Mouse (Mus musculus) heart, embryonic 10.5 days (tissue): ENCODE data around the gene Cwc25. TPM values are rescaled to one million over a fixed set of nuclear protein-coding genes. Genes with fewer than 3 reads are reported as not detected.

Source experiments
- DNase-seq: peaks from one replicate; pipeline ENCODE4 v3.0.0-alpha.2; 2017; ENCODE audit warnings: low spot score
- H3K27ac ChIP-seq: fragments of 300-500 bp; sonication (generic); 2 replicates; pipeline ENCODE4 v1.5.1; 2016; ENCODE audit warnings: mild to moderate bottlenecking
- H3K27me3 ChIP-seq: fragments of 300-500 bp; sonication (generic); 2 replicates; pipeline ENCODE4 v1.6.1; 2016; ENCODE audit warnings: mild to moderate bottlenecking; ENCODE audit not compliant: poor library complexity, insufficient read depth, severe bottlenecking
- H3K36me3 ChIP-seq: fragments of 300-500 bp; sonication (generic); 2 replicates; pipeline ENCODE4 v1.6.1; 2016; ENCODE audit warnings: mild to moderate bottlenecking, moderate library complexity
- H3K4me1 ChIP-seq: fragments of 300-500 bp; sonication (generic); 2 replicates; pipeline ENCODE4 v1.6.1; 2016; ENCODE audit warnings: mild to moderate bottlenecking
- H3K4me3 ChIP-seq: fragments of 300-500 bp; sonication (generic); 2 replicates; pipeline ENCODE4 v1.5.1; 2016; ENCODE audit warnings: mild to moderate bottlenecking, moderate library complexity
- H3K9me3 ChIP-seq: fragments of 300-500 bp; sonication (generic); 2 replicates; pipeline ENCODE4 v1.6.1; 2016; ENCODE audit warnings: mild to moderate bottlenecking, moderate library complexity
- WGBS: fragments of 180-500 bp; shearing (Covaris S2); methylation state at CpG from one replicate; pipeline ENCODE4 v1.1.7; 2016; 5-methylcytosine and 5-hydroxymethylcytosine counted together
- polyA plus RNA-seq: library from polyadenylated mRNA; unstranded; fragments of >200 nt; fragmentation: Nextera tagmentation; extraction: Ambion mirVana; gene quantifications from 2 replicates; pipeline ENCODE4 v1.2.1, GENCODE M21; 2016

The Cwc25 gene
- polyA plus RNA-seq, 1 experiment from 2014 or later, result 17.0 TPM

- Histone ChIP-seq H3K27ac (peak overlapping the region; percentile 77), H3K4me1 (peaks cover 87% of the 10 kb centered on the region), H3K4me3 (0 out of 2 replicates have a peak overlapping the region, but pooled peaks have one; percentile 3), H3K36me3 (peaks cover 24% of the 10 kb centered on the region), H3K9me3 (no peaks in the 10 kb centered on the region), H3K27me3 (no peaks in the 10 kb centered on the region)
- 24% methylated on average over 6 of the region's 6 CpGs for WGBS
- no peak for DNase-seq
These were observed 41.3 kb upstream of the Cwc25 start for GRCm38 (mm10) chr11:97807626-97808025.

DNA sequence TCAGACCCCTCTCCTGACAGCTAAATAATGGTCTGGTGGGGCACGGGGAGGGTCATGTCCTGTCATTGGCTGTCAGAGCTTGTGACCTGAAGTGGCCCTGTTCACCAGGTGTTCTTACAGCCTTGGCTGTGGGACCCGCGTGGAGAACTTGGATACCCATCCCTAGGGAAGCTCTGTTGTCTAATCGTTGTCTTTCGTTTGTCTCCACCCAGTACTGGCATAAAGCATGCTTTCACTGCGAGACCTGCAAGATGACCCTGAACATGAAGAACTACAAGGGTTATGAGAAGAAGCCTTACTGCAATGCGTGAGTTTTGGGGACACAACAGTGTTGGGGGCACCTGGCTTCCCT is 40.2 kb upstream of the Cwc25 start:
- H3K4me1 ChIP-seq, result peaks cover 87% of the 10 kb centered on the region
- H3K9me3 ChIP-seq, result no peaks in the 10 kb centered on the region
- peak overlapping the region; percentile 84 for H3K27ac ChIP-seq
- DNase-seq, result no peak
- peak overlapping the region; percentile 49; the same call in 1 of the 2 replicates for H3K4me3 ChIP-seq
- 67% methylated on average over 7 of the region's 7 CpGs for WGBS
- no peaks in the 10 kb centered on the region for H3K27me3 ChIP-seq
- H3K36me3 ChIP-seq, result peaks cover 24% of the 10 kb centered on the region

- WGBS, result 43% methylated on average over 15 of the region's 15 CpGs
- Histone ChIP-seq H3K36me3 (peaks cover 24% of the 10 kb centered on the region), H3K27ac (peak overlapping the region; percentile 84), H3K9me3 (no peaks in the 10 kb centered on the region), H3K27me3 (no peaks in the 10 kb centered on the region), H3K4me3 (peak overlapping the region; percentile 49), H3K4me1 (peaks cover 87% of the 10 kb centered on the region)
- peak; percentile 73 for DNase-seq
These were observed 39.6 kb upstream of the Cwc25 start for GRCm38 (mm10) chr11:97805662-97806612.

DNA sequence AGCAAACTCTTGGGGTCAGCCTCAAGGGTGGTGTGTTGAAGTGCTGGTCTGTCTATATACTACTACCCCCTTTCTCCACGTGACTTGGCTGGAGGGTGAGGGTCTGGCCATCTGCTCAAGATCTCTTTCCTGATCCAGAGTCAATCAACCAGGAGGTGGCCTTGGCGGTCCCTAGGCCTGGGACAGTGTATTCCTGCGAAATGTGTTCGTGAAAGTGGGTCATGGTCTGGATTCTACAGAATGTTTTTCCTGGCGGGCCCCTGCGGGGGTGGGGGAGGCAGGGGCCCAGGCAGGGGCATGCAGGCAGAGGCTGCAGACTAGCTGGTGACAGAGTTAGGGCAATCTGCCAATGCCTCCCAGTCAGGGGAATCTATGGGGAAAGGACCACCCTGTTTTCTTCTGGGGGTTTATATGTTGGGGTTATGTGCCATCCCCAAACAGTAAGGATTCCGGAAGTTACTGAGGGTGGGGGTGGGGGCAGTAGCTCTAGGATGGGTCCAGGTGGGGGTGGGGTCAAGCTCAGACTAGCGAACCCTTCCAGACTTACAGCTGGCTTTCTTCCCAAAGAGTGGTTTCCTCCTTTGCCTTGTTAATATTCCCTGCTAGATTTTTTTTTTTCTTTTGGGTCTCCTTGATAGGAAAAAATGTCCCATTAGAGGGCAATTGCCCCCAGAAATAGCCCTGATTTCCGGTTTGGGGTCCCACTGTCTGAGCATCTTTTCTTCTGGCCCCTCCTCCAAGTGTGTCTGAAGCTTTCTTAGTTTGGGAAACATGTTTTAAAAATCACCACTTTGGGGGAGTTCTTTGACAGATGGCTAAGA is 38.7 kb upstream of the Cwc25 start:
- H3K4me3 ChIP-seq, result peak overlapping the region; percentile 49
- peak overlapping the region; percentile 84 for H3K27ac ChIP-seq
- 19% methylated on average over 9 of the region's 9 CpGs for WGBS
- peak; percentile 78 for DNase-seq
- peaks cover 83% of the 10 kb centered on the region for H3K4me1 ChIP-seq
- H3K27me3 ChIP-seq, result no peaks in the 10 kb centered on the region
- peaks cover 20% of the 10 kb centered on the region for H3K36me3 ChIP-seq
- no peaks in the 10 kb centered on the region for H3K9me3 ChIP-seq

DNA sequence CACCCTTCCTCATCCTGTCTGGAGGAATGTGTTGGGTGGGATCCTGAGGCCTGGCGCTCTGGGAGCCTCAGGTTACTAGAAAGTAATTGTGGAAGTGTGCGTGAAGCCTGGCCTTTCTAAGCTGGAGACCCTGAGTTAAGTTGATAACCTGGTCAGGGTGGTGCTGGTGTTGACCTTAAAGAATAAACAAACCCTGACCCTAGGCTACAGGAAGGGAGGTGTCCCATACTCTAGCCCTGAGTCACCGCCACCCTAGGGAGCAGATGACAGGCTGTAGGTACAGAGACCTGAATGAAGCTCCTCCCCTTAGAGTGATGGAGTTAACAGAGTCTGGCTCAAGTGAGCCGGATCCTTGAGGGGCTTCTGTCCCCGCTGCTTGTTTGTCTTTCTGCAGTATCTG is 37.5 kb upstream of the Cwc25 start:
- Histone ChIP-seq H3K27ac (peak overlapping the region; percentile 84), H3K4me3 (peak overlapping the region; percentile 49), H3K36me3 (peaks cover 15% of the 10 kb centered on the region), H3K9me3 (no peaks in the 10 kb centered on the region), H3K4me1 (peaks cover 72% of the 10 kb centered on the region), H3K27me3 (no peaks in the 10 kb centered on the region)
- WGBS, result 61% methylated on average over 5 of the region's 5 CpGs
- DNase-seq, result peak; percentile 74

GRCm38 (mm10) chr11:97802495-97802894 is 36.1 kb upstream of the Cwc25 start:
- Histone ChIP-seq H3K4me3 (no peak overlapping the region), H3K9me3 (no peaks in the 10 kb centered on the region), H3K27me3 (no peaks in the 10 kb centered on the region), H3K27ac (no peak overlapping the region), H3K4me1 (peaks cover 68% of the 10 kb centered on the region), H3K36me3 (peaks cover 8% of the 10 kb centered on the region)
- WGBS, result 52% methylated on average over 6 of the region's 6 CpGs
- DNase-seq, result no peak

DNA sequence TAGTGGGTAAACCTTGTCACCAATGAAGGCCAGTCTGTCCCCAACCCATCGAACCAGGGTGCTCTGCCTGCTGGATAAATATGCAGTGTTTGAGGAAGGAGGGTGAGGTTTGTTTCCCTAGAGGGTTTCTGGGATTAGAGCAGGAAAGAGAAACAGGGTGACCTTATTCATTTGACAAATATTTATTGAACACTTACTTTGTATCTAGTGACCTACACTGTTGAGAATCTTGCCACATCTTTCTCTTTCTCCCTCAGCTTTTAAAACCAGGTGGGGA is 35.8 kb upstream of the Cwc25 start:
- no peak for DNase-seq
- no peaks in the 10 kb centered on the region for H3K9me3 ChIP-seq
- H3K4me1 ChIP-seq, result peaks cover 66% of the 10 kb centered on the region
- H3K36me3 ChIP-seq, result peaks cover 4% of the 10 kb centered on the region
- no peaks in the 10 kb centered on the region for H3K27me3 ChIP-seq
- H3K4me3 ChIP-seq, result peak overlapping the region; percentile 97
- peak overlapping the region; percentile 97 for H3K27ac ChIP-seq
- 14% methylated on average over 1 of the region's 1 CpGs for WGBS

DNA sequence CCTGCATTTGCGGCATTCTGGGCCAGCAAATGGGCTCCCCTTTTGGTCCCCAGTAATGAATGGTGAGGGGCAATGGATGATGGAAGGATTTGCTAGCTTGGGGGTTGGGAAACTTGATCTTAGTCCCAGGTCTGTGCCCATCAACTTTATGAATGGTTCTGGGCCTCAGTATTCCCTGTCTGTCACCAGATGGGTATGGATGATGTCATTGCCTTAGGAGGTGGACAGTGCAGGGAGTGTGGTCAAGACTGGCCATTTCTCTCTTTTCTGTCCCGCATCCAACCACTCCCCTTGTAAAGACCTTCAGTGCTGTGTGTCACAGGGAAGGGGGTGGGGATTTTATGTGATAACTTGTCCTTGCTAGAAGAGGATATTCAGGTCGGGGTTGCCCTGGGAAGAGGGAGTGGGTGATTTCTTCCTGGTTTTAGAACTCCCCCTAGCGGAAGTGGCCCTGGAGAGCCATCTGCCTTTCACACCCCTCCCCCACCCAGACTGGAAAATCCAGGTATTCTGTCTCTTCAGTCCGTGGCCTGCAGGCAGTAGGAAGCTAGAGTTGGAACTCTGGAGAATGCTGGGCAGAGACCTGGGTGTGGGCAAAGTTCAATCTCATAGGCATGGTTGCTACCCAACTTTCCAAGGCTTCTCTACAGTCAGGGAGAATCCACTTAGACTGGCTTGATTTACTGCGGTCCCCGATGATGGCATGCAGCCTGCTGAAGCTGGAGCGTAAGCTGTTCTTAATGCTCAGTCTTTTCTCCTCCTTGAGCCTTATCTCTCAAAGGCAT is 35.2 kb upstream of the Cwc25 start:
- WGBS, result 20% methylated on average over 8 of the region's 8 CpGs
- peak overlapping the region; percentile 97 for H3K27ac ChIP-seq
- H3K4me3 ChIP-seq, result peak overlapping the region; percentile 97
- H3K9me3 ChIP-seq, result no peaks in the 10 kb centered on the region
- H3K36me3 ChIP-seq, result no peaks in the 10 kb centered on the region
- H3K27me3 ChIP-seq, result no peaks in the 10 kb centered on the region
- H3K4me1 ChIP-seq, result peaks cover 62% of the 10 kb centered on the region
- DNase-seq, result peak; percentile 78

DNA sequence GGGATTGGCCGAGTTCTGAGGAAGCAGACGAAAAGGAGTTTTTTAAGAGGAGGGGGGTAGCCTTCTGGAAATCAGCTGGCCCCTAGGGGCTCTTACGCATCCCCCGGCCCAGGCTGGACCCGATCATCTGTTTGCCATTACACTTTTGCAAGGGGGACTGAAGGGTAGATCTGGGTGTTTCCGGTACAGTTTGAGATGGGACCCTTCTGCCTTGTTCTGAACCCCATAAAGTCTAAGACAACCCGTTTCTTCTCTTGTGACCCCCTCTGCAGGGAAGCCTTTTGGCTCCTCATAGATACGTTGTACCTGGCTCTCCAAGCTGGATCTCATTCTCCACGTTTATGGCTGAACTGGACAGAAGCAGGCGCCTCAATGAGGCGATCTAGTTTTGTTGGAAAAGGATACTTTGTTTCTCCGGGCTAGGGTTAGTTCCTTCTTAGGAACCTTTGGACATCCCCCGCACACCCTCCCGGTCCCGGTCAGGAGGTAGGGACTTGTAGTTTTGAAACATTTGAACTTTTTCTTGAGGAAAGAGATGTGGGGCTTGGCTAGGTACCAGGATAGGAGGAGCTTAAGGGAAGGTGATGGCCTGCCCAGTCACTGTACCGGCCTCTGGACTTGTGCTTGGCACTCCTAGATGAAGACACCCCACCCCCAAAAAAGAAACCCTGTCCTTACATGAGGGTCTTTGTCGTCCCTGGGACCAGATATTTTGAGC is 34.5 kb upstream of the Cwc25 start:
- peak overlapping the region; percentile 97 for H3K27ac ChIP-seq
- H3K4me3 ChIP-seq, result peak overlapping the region; percentile 97
- H3K36me3 ChIP-seq, result no peaks in the 10 kb centered on the region
- H3K9me3 ChIP-seq, result no peaks in the 10 kb centered on the region
- DNase-seq, result no peak
- peaks cover 55% of the 10 kb centered on the region for H3K4me1 ChIP-seq
- 6% methylated on average over 17 of the region's 17 CpGs for WGBS
- no peaks in the 10 kb centered on the region for H3K27me3 ChIP-seq

DNA sequence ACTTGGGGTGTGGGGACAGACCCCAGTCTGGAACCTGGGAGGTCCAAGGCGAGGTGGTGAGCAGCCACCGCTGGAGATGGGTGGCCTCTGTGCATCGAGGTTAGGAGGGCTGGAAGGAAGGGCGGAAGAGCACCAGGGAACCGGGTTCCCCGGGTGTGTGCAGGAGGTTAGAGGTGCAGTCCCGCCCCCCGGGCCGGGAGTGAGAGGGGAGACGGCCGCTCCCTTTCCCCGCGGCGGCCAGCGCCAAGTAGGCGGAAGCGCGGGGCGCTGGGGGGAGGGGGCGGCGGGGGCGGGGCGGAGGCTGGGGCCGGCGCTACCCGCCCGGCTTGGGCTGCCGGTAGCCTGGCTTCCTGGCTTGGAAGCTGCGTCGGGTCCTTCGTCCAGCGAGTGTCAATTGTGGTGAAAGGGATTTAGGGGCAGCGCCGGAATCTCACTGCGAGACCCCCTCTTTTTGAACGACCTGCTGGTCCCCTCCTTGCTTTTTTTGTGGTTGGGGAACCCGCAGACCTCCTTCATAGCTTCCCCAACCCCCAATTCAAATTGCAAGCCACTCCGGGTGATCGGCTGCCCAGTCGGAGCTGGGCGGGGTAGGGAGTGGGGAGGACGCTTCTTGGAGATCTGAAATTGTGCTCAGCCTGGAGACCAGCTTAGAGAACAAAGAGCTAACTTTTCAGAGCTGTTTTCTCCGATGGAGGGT is 33.8 kb upstream of the Cwc25 start:
- H3K36me3 ChIP-seq, result no peaks in the 10 kb centered on the region
- peaks cover 48% of the 10 kb centered on the region for H3K4me1 ChIP-seq
- peak overlapping the region; percentile 97 for H3K27ac ChIP-seq
- H3K4me3 ChIP-seq, result peak overlapping the region; percentile 97
- peak; percentile 86 for DNase-seq
- no peaks in the 10 kb centered on the region for H3K27me3 ChIP-seq
- WGBS, result under 1% methylated on average over 36 of the region's 43 CpGs
- no peaks in the 10 kb centered on the region for H3K9me3 ChIP-seq

DNA sequence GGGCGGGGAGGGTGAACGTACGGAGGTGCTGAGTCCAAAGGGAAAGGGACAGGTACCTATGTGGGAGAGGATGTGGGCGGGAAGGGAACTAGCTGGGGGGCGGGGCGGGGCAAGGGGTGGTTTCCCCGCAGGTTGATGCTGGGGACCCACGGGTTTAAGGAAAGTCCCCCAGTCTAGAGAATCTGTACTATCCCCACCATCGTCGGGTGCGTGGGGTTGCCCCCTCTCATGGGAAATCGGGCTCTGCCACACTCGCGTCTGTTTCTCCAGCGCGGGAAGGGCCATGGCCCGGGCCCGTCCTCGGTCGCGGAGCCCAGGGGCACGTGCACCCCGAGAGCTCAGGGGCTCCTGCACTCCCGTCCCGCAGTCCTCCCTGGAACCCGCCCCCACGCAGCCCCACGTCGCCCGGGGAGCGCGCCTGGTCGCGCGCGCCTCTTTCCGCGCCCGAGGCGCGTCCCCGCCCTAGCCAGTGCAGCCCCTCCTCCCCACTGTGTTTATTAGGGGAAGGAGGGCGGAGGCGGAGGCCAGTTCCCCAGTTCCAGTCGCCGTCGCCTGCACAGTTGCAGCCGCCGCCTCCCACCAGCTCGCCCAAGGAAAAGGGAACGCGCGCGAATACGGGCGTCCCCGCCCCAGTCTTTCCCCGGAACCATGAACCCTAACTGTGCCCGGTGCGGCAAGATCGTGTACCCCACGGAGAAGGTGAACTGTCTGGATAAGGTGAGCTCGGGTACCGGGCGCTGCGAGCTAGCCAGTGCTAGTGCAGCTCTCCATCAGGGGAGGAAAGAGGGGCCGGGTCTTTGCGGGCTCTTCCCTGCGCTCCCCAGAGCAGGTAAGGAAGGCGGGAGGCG is 33.0 kb upstream of the Cwc25 start:
- Histone ChIP-seq H3K27ac (peak overlapping the region; percentile 97), H3K4me1 (peaks cover 40% of the 10 kb centered on the region), H3K36me3 (no peaks in the 10 kb centered on the region), H3K9me3 (no peaks in the 10 kb centered on the region), H3K27me3 (no peaks in the 10 kb centered on the region), H3K4me3 (peak overlapping the region; percentile 97)
- under 1% methylated on average over 70 of the region's 71 CpGs for WGBS
- DNase-seq, result peak; percentile 87
